Mouse (Mus musculus): ENCODE data around the gene Cdh24.

GRCm38 (mm10) chr14:54601601-54602000, 39.6 kb downstream of the Cdh24 start:
- no peak for TF ChIP-seq CTCF (IDR thresholded peaks at IDR 0.05; ENCODE audit: insufficient read depth, low read depth, low read length)
- no peak for TF ChIP-seq POLR2A (IDR thresholded peaks at IDR 0.05; ENCODE audit: insufficient read depth, low read depth, low read length)

All from olfactory bulb, adult 2 months (tissue).